Mouse (Mus musculus): ENCODE data around the gene Timm8a2. TPM values are rescaled to one million over a fixed set of nuclear protein-coding genes. Genes with fewer than 3 reads are reported as not detected.
A peak's percentile ranks its signal among the peaks of the same experiment; 100 is the strongest.
"Not testable (repeated sequence)": the region's sequence is repeated elsewhere in the genome, so short reads cannot be mapped to it uniquely, and the experiment has no call there.

The Timm8a2 gene
- polyA plus RNA-seq, 1 experiment from 2014 or later = not detected

- no peaks in the 10 kb centered on the region for H3K36me3 ChIP-seq (ENCODE audit: inconsistent target)
- no peaks in the 10 kb centered on the region for H3K79me2 ChIP-seq (ENCODE audit: inconsistent target)
- WGBS (ENCODE audit: missing documents) = 33% methylated on average over 1 of the region's 2 CpGs
- no peak overlapping the region for H3K4me3 ChIP-seq (ENCODE audit: inconsistent target)
- no peak overlapping the region for H3K27ac ChIP-seq
These were observed 23.5 kb downstream of the Timm8a2 start for GRCm38 (mm10) chr14:122057941-122058346.

- Histone ChIP-seq H3K27ac (peak overlapping the region; percentile 30), H3K79me2 (ENCODE audit: inconsistent target) (no peaks in the 10 kb centered on the region), H3K36me3 (ENCODE audit: inconsistent target) (no peaks in the 10 kb centered on the region), H3K4me3 (ENCODE audit: inconsistent target) (no peak overlapping the region)
- WGBS (ENCODE audit: missing documents) = 0% methylated on average over 2 of the region's 3 CpGs
These were observed 26.2 kb downstream of the Timm8a2 start for GRCm38 (mm10) chr14:122060642-122061041.

- no peaks in the 10 kb centered on the region for H3K79me2 ChIP-seq (ENCODE audit: inconsistent target)
- no peak overlapping the region for H3K4me3 ChIP-seq (ENCODE audit: inconsistent target)
- H3K36me3 ChIP-seq (ENCODE audit: inconsistent target) = no peaks in the 10 kb centered on the region
- peak overlapping the region; percentile 30 for H3K27ac ChIP-seq
- WGBS (ENCODE audit: missing documents) = 83% methylated on average over 6 of the region's 6 CpGs
These were observed 26.9 kb downstream of the Timm8a2 start for GRCm38 (mm10) chr14:122061376-122061775.

GRCm38 (mm10) chr14:122062411-122063090 is 28.1 kb downstream of the Timm8a2 start:
- Histone ChIP-seq H3K4me3 (ENCODE audit: inconsistent target) (no peak overlapping the region), H3K79me2 (ENCODE audit: inconsistent target) (no peaks in the 10 kb centered on the region), H3K27ac (no peak overlapping the region), H3K36me3 (ENCODE audit: inconsistent target) (no peaks in the 10 kb centered on the region)
- WGBS (ENCODE audit: missing documents) = 93% methylated on average over 10 of the region's 10 CpGs

- H3K4me3 ChIP-seq (ENCODE audit: inconsistent target) = no peak overlapping the region
- H3K36me3 ChIP-seq (ENCODE audit: inconsistent target) = no peaks in the 10 kb centered on the region
- H3K79me2 ChIP-seq (ENCODE audit: inconsistent target) = no peaks in the 10 kb centered on the region
- 16% methylated on average over 5 of the region's 5 CpGs for WGBS (ENCODE audit: missing documents)
- no peak overlapping the region for H3K27ac ChIP-seq
These were observed 29.1 kb downstream of the Timm8a2 start for GRCm38 (mm10) chr14:122063599-122063998.

- Histone ChIP-seq H3K27ac (no peak overlapping the region), H3K4me3 (ENCODE audit: inconsistent target) (no peak overlapping the region), H3K36me3 (ENCODE audit: inconsistent target) (no peaks in the 10 kb centered on the region), H3K79me2 (ENCODE audit: inconsistent target) (no peaks in the 10 kb centered on the region)
- 20% methylated on average over 2 of the region's 2 CpGs for WGBS (ENCODE audit: missing documents)
These were observed 30.0 kb downstream of the Timm8a2 start for GRCm38 (mm10) chr14:122064519-122064918.

GRCm38 (mm10) chr14:122066243-122066642 is 31.8 kb downstream of the Timm8a2 start:
- WGBS (ENCODE audit: missing documents) = 30% methylated on average over 4 of the region's 4 CpGs
- Histone ChIP-seq H3K27ac (no peak overlapping the region), H3K36me3 (ENCODE audit: inconsistent target) (no peaks in the 10 kb centered on the region), H3K79me2 (ENCODE audit: inconsistent target) (no peaks in the 10 kb centered on the region), H3K4me3 (ENCODE audit: inconsistent target) (no peak overlapping the region)

- H3K27ac ChIP-seq = not testable (repeated sequence)
These were observed 33.6 kb downstream of the Timm8a2 start for GRCm38 (mm10) chr14:122068036-122068435.

GRCm38 (mm10) chr14:122068801-122069695 is 34.6 kb downstream of the Timm8a2 start:
- no peaks in the 10 kb centered on the region for H3K79me2 ChIP-seq (ENCODE audit: inconsistent target)
- H3K27ac ChIP-seq = no peak overlapping the region
- 84% methylated on average over 10 of the region's 11 CpGs for WGBS (ENCODE audit: missing documents)
- H3K4me3 ChIP-seq (ENCODE audit: inconsistent target) = no peak overlapping the region
- no peaks in the 10 kb centered on the region for H3K36me3 ChIP-seq (ENCODE audit: inconsistent target)

More at GRCm38 (mm10) chr14:122068036-122068435, 33.6 kb downstream of the Timm8a2 start:
- H3K4me3 ChIP-seq (ENCODE audit: inconsistent target); H3K36me3 ChIP-seq (ENCODE audit: inconsistent target); H3K79me2 ChIP-seq (ENCODE audit: inconsistent target): not testable (repeated sequence)
- WGBS (ENCODE audit: missing documents) = 10% methylated on average over 2 of the region's 3 CpGs

- 48% methylated on average over 3 of the region's 3 CpGs for WGBS (ENCODE audit: missing documents)
- Histone ChIP-seq H3K4me3 (ENCODE audit: inconsistent target) (no peak overlapping the region), H3K27ac (no peak overlapping the region), H3K79me2 (ENCODE audit: inconsistent target) (no peaks in the 10 kb centered on the region), H3K36me3 (ENCODE audit: inconsistent target) (no peaks in the 10 kb centered on the region)
These were observed 35.5 kb downstream of the Timm8a2 start for GRCm38 (mm10) chr14:122069948-122070347.

- Histone ChIP-seq H3K79me2 (ENCODE audit: inconsistent target) (no peaks in the 10 kb centered on the region), H3K36me3 (ENCODE audit: inconsistent target) (no peaks in the 10 kb centered on the region), H3K4me3 (ENCODE audit: inconsistent target) (no peak overlapping the region), H3K27ac (no peak overlapping the region)
- 73% methylated on average over 5 of the region's 5 CpGs for WGBS (ENCODE audit: missing documents)
These were observed 38.9 kb downstream of the Timm8a2 start for GRCm38 (mm10) chr14:122073422-122073821.

- WGBS (ENCODE audit: missing documents) = 89% methylated on average over 10 of the region's 10 CpGs
- H3K4me3 ChIP-seq (ENCODE audit: inconsistent target) = no peak overlapping the region
- H3K36me3 ChIP-seq (ENCODE audit: inconsistent target) = no peaks in the 10 kb centered on the region
- no peaks in the 10 kb centered on the region for H3K79me2 ChIP-seq (ENCODE audit: inconsistent target)
- no peak overlapping the region for H3K27ac ChIP-seq
These were observed 39.9 kb downstream of the Timm8a2 start for GRCm38 (mm10) chr14:122074360-122074759.

GRCm38 (mm10) chr14:122075485-122076200 is 41.2 kb downstream of the Timm8a2 start:
- no peak overlapping the region for H3K27ac ChIP-seq
- no peak overlapping the region for H3K4me3 ChIP-seq (ENCODE audit: inconsistent target)
- no peaks in the 10 kb centered on the region for H3K79me2 ChIP-seq (ENCODE audit: inconsistent target)
- H3K36me3 ChIP-seq (ENCODE audit: inconsistent target) = no peaks in the 10 kb centered on the region
- 94% methylated on average over 21 of the region's 21 CpGs for WGBS (ENCODE audit: missing documents)

- no peaks in the 10 kb centered on the region for H3K79me2 ChIP-seq (ENCODE audit: inconsistent target)
- H3K4me3 ChIP-seq (ENCODE audit: inconsistent target) = no peak overlapping the region
- no peaks in the 10 kb centered on the region for H3K36me3 ChIP-seq (ENCODE audit: inconsistent target)
- WGBS (ENCODE audit: missing documents) = 79% methylated on average over 3 of the region's 3 CpGs
- H3K27ac ChIP-seq = no peak overlapping the region
These were observed 42.5 kb downstream of the Timm8a2 start for GRCm38 (mm10) chr14:122077017-122077416.

Data from macrophage (primary cell).